Mouse (Mus musculus) heart, embryonic 15.5 days (tissue): ENCODE measurements around the gene Atp6v0d1. TPM values are rescaled to one million over a fixed set of nuclear protein-coding genes. Genes with fewer than 3 reads are reported as not detected.
A peak's percentile ranks its signal among the peaks of the same experiment; 100 is the strongest.

Experiments used
- ATAC-seq: fragments of 200-750 bp; cut with Nextera tagmentation; replicated peaks from 2 replicates; pipeline ENCODE4 v1.8.0; 2017; ENCODE audit warnings: low read depth, moderate TSS enrichment; ENCODE audit not compliant: insufficient number of reproducible peaks, insufficient read depth, low FRiP score
- H3K27ac ChIP-seq: fragments of 300-500 bp; sonication (generic); 2 replicates; pipeline ENCODE4 v1.5.1; 2015; ENCODE audit warnings: mild to moderate bottlenecking, inconsistent platforms
- H3K27me3 ChIP-seq: fragments of 300-500 bp; sonication (generic); 2 replicates; pipeline ENCODE4 v1.6.1; 2015; ENCODE audit warnings: inconsistent platforms
- H3K36me3 ChIP-seq: fragments of 300-500 bp; sonication (generic); 2 replicates; pipeline ENCODE4 v1.6.1; 2015; ENCODE audit warnings: mild to moderate bottlenecking, inconsistent platforms
- H3K4me1 ChIP-seq: fragments of 300-500 bp; sonication (generic); replicated peaks from 2 replicates; pipeline ENCODE4 v1.6.1; 2015; ENCODE audit warnings: inconsistent platforms
- H3K4me2 ChIP-seq: fragments of 300-500 bp; sonication (generic); 2 replicates; pipeline ENCODE4 v1.6.1; 2015; ENCODE audit warnings: inconsistent platforms, mild to moderate bottlenecking, moderate library complexity
- H3K4me3 ChIP-seq: fragments of 300-500 bp; sonication (generic); 2 replicates; pipeline ENCODE4 v1.5.1; 2015; ENCODE audit warnings: mild to moderate bottlenecking, inconsistent platforms
- H3K9ac ChIP-seq: fragments of 300-500 bp; sonication (generic); 2 replicates; pipeline ENCODE4 v1.6.1; 2015; ENCODE audit warnings: mild to moderate bottlenecking, inconsistent platforms
- H3K9me3 ChIP-seq: fragments of 300-500 bp; sonication (generic); replicated peaks from 2 replicates; pipeline ENCODE4 v1.6.1; 2016; ENCODE audit warnings: inconsistent platforms
- whole genome bisulfite sequencing: fragments of 180-500 bp; shearing (Covaris S2); methylation state at CpG from one replicate; pipeline ENCODE4 v1.1.7; 2015; ENCODE audit warnings: mixed read lengths; 5-methylcytosine and 5-hydroxymethylcytosine counted together
- polyA plus RNA-seq: library from polyadenylated mRNA; unstranded; fragments of >200 nt; fragmentation: Nextera tagmentation; extraction: Ambion mirVana; gene quantifications from 2 replicates; pipeline ENCODE4 v1.2.1, GENCODE M21; 2015

Gene Atp6v0d1
- polyA plus RNA-seq, 1 experiment from 2014 or later = 50.0 TPM

DNA sequence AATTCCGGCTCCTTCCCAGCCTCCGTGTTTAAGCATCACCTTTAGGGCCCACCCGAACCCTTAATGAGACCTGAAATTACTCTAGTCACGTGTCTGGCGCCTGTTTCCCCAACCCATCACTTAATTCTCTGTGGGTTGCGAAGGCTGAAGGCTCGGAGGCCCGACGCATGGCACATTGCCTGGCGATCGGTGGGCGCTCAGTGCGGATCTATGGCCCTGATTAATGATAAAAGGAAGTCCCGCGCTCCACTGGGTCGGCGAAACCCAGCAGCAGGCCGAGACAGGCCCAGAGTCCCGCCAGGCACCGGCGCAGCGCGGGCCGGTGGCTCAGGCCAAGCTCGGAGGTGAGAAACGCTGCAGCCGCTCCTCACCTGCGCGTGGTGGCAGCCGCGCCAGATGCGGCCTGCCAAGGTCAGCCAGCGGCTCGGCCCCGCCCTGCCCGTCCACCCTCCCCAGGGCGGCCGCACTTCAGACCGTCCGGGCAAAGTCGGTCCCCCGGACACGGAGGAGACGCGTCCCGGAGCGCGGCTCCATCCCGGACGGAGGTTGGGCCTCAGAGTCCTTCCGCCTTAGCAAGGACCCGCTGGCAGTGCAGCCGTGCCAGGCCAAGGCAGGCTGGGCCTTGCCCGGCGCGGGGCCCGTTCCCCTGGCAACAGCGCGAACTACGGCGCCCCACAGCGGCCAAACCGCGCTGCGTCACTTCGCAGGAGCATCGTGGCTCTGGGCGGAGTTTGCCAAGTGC is 69.2 kb downstream of the Atp6v0d1 start, which contains the start of gene Zdhhc1:
TSS of gene Zdhhc1 (minus strand) at position 464 of the 742 bp plus-strand sequence.
- H3K27ac ChIP-seq = peak within 1 kb of the TSS; percentile 63
- WGBS = under 1% methylated on average over 62 of the region's 68 CpGs
- H3K9me3 ChIP-seq = no peaks in the 10 kb centered on the region
- peak; percentile 85 for ATAC-seq
- no peaks in the 10 kb centered on the region for H3K36me3 ChIP-seq
- peak within 1 kb of the TSS; percentile 79 for H3K4me2 ChIP-seq
- H3K4me3 ChIP-seq = peak within 1 kb of the TSS; percentile 75
- H3K9ac ChIP-seq = peak within 1 kb of the TSS; percentile 73
- no peaks in the 10 kb centered on the region for H3K27me3 ChIP-seq
- peaks cover 15% of the 10 kb centered on the region for H3K4me1 ChIP-seq

GRCm38 (mm10) chr8:105495350-105496302 is 70.2 kb downstream of the Atp6v0d1 start:
- WGBS = 49% methylated on average over 17 of the region's 17 CpGs
- H3K4me2 ChIP-seq = peak overlapping the region; percentile 79
- no peaks in the 10 kb centered on the region for H3K27me3 ChIP-seq
- H3K4me1 ChIP-seq = peaks cover 18% of the 10 kb centered on the region
- H3K9ac ChIP-seq = peak overlapping the region; percentile 73; the same call in 1 of the 2 replicates
- H3K27ac ChIP-seq = peak overlapping the region; percentile 63
- no peaks in the 10 kb centered on the region for H3K36me3 ChIP-seq
- no peak for ATAC-seq
- no peaks in the 10 kb centered on the region for H3K9me3 ChIP-seq
- peak overlapping the region; percentile 75 for H3K4me3 ChIP-seq

- 78% methylated on average over 3 of the region's 3 CpGs for WGBS
- Histone ChIP-seq H3K4me3 (no peak overlapping the region), H3K36me3 (no peaks in the 10 kb centered on the region), H3K9me3 (no peaks in the 10 kb centered on the region), H3K27me3 (no peaks in the 10 kb centered on the region), H3K4me1 (peaks cover 22% of the 10 kb centered on the region), H3K27ac (peak overlapping the region; percentile 63; the same call in 1 of the 2 replicates), H3K4me2 (no peak overlapping the region), H3K9ac (no peak overlapping the region)
- no peak for ATAC-seq
Observed at GRCm38 (mm10) chr8:105494566-105494965, 71.3 kb downstream of the Atp6v0d1 start.

DNA sequence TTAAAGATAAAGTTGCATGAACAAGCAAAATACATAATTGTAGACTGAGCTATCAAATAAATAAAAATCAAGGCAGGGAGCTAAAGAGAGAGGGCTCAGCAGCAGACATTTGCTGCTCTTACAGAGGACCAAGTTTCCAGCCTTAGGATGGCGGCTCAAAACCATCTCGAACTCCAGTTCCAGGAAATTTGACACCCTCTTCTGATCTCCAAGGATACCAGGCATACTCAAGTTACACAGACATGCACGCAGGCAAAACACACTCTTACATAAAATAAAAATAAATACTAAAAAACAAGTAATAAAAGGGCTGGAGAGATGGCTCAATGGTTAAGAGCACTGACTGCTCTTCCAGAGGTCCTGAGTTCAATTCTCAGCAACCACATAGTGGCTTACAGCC is 72.4 kb downstream of the Atp6v0d1 start:
- H3K27ac ChIP-seq = no peak overlapping the region
- 38% methylated on average over 3 of the region's 3 CpGs for WGBS

DNA sequence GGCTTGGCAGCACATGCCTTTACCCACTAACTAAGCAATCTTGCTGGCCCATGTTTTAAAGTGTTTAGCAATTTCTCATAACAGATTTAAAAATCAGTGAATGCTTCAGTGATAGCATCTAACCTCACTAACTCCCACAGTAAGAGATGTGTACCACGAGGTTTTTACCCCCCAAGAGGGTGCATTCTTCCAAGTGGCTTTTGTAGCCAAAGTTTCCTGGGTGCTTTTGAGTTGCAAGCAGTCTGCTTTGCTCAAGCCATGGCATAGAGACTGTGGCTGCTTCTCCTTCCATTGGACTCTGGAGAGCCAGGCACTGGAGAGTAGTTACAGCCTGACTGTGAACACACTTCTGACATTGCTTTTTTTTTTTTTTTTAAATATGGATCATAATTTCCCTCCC is 76.6 kb downstream of the Atp6v0d1 start:
- Histone ChIP-seq H3K9me3 (no peaks in the 10 kb centered on the region), H3K36me3 (no peaks in the 10 kb centered on the region), H3K4me3 (no peak overlapping the region), H3K4me1 (peaks cover 7% of the 10 kb centered on the region), H3K27ac (no peak overlapping the region), H3K9ac (no peak overlapping the region), H3K27me3 (no peaks in the 10 kb centered on the region), H3K4me2 (no peak overlapping the region)
- ATAC-seq = no peak
- WGBS = 51% methylated on average over 1 of the region's 1 CpGs

More for the DNA sequence above, 72.4 kb downstream of the Atp6v0d1 start:
- no peaks in the 10 kb centered on the region for H3K9me3 ChIP-seq
- H3K27me3 ChIP-seq = no peaks in the 10 kb centered on the region
- H3K9ac ChIP-seq = no peak overlapping the region
- no peaks in the 10 kb centered on the region for H3K36me3 ChIP-seq
- no peak overlapping the region for H3K4me2 ChIP-seq
- no peak for ATAC-seq
- no peak overlapping the region for H3K4me3 ChIP-seq
- peaks cover 22% of the 10 kb centered on the region for H3K4me1 ChIP-seq

DNA sequence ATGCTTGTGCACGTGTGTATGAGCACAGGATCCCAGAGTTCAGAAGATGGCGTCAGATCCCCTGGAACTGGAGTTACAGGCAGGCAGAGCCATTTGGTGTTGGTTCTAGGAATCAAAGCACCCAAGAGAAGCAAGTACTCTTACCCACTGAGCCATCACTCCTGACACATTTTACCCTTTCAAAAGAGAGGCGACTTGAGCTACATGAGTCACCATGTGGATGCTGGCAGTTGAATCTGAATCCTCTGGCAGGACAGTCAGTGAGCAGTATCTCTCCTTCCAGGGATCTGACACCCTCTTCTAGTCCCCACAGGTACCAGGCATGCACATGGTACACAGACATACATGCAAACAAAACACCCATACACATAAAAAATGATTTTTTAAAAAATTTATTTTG is 77.8 kb downstream of the Atp6v0d1 start:
- Histone ChIP-seq H3K27me3 (no peaks in the 10 kb centered on the region), H3K9ac (no peak overlapping the region), H3K36me3 (0 out of 2 replicates have a peak, but pooled peaks cover 2% of the 10 kb centered on the region), H3K27ac (no peak overlapping the region), H3K9me3 (no peaks in the 10 kb centered on the region), H3K4me2 (no peak overlapping the region), H3K4me3 (no peak overlapping the region), H3K4me1 (peaks cover 7% of the 10 kb centered on the region)
- 64% methylated on average over 3 of the region's 3 CpGs for WGBS
- ATAC-seq = no peak

DNA sequence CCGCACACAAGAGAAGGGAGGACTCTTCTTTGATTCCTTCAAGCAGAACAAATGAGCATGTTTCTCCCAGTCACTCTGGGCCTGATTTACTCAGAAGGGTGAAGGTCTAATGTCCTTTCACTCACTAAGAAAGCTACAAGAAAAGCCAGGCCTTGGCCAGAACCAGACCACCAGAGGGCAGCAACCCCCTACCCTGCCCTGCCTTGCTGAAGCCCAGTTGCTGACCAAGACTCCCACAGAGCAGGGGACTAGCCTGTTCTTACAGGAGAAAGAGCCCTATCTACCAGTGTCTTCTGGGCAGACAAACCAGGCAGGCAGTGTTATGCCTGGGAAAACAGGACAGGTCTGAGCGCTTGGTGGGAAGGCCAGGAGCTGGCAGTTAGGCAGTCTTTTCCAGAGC is 81.5 kb downstream of the Atp6v0d1 start:
- ATAC-seq = no peak
- Histone ChIP-seq H3K36me3 (0 out of 2 replicates have a peak, but pooled peaks cover 3% of the 10 kb centered on the region), H3K27ac (no peak overlapping the region)

DNA sequence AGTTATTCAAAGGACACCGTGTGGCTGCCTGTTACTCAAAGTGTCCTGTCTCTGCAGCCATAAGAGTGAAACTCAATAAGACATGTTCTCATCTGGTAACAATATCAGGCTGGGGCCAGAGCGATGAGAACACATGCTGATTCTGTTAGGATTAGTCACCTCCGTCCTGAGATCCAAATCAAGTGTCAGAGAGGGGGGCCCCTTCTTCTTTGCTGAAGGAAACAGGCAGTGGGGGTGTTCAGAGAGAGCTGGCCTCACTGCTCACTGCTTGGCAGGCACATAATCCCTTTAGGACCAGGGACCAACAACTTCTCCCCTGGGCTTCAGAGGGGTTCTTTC is 81.8 kb downstream of the Atp6v0d1 start:
- Histone ChIP-seq H3K4me3 (no peak overlapping the region), H3K27me3 (no peaks in the 10 kb centered on the region), H3K36me3 (0 out of 2 replicates have a peak, but pooled peaks cover 3% of the 10 kb centered on the region), H3K9ac (no peak overlapping the region), H3K27ac (no peak overlapping the region), H3K4me1 (peaks cover 7% of the 10 kb centered on the region), H3K9me3 (no peaks in the 10 kb centered on the region), H3K4me2 (no peak overlapping the region)
- WGBS = 64% methylated on average over 3 of the region's 3 CpGs
- no peak for ATAC-seq

More for the DNA sequence above, 81.5 kb downstream of the Atp6v0d1 start:
- no peak overlapping the region for H3K9ac ChIP-seq
- no peaks in the 10 kb centered on the region for H3K27me3 ChIP-seq
- no peak overlapping the region for H3K4me3 ChIP-seq
- 42% methylated on average over 2 of the region's 2 CpGs for WGBS
- peaks cover 7% of the 10 kb centered on the region for H3K4me1 ChIP-seq
- no peaks in the 10 kb centered on the region for H3K9me3 ChIP-seq
- H3K4me2 ChIP-seq = no peak overlapping the region

DNA sequence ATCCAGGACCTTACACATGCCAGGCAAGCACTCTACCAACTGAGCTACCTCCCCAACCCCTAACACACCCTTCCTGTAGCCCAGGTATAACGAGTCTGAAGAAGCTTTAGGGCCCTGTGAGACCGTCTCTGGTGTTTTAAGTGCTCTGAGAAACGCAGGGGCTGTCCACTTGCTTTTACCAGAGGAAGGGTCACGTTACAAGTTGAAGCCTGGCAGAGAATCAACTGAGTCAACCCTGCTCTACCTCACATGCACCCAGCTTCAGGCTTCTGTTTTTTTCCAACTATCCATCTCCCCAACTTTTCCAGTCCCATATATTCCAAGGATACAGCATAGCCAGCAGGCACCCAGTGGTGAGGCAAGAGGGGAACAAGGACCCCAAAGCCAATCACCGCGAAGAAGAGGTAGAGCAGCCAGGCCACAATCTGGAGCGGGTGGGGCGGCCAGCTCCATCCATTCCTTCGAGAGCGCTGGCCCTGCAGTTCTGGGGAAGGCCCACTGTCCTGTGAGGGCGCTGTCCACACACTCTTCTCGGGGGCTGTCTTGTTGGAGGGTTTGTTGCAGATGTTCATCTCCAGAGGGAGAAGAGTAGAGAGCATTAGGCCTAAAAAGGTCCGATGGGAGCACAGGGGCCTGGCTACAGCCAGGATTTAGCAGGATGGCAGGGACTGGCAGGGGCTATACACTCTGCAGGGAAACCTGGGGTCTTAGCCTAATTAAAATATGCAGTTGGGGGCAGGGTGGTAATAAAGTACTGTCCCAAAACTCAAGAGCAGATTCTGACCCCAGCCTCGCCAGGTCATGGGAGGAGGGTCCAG is 82.4 kb downstream of the Atp6v0d1 start:
- Histone ChIP-seq H3K4me1 (peaks cover 9% of the 10 kb centered on the region), H3K4me2 (no peak overlapping the region), H3K4me3 (no peak overlapping the region), H3K9me3 (no peaks in the 10 kb centered on the region), H3K27me3 (no peaks in the 10 kb centered on the region), H3K36me3 (0 out of 2 replicates have a peak, but pooled peaks cover 3% of the 10 kb centered on the region), H3K9ac (no peak overlapping the region), H3K27ac (no peak overlapping the region)
- ATAC-seq = 0 out of 2 replicates have a peak, but pooled peaks have one; percentile 44
- WGBS = 46% methylated on average over 14 of the region's 14 CpGs

DNA sequence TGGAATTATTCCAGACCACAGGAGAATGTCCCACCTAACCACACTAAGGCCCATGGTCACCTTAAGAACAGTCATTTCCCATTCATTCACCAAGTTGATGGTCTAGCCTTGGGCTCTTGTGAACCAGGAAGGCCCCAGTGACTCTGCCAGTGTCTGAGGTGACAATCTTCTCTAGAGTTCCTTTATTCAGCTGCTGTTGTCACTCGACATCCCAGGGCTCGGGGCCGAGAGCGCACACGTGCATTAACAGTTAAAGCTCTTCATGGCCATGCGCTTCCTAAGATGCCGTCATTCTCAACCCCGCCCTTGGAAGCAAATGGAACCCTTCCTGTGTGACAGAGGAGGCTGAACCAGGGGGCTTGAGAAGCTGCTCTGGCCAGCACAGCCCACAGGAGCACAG is 83.7 kb downstream of the Atp6v0d1 start:
- Histone ChIP-seq H3K9me3 (no peaks in the 10 kb centered on the region), H3K4me2 (no peak overlapping the region), H3K36me3 (0 out of 2 replicates have a peak, but pooled peaks cover 3% of the 10 kb centered on the region), H3K27me3 (no peaks in the 10 kb centered on the region), H3K9ac (no peak overlapping the region), H3K27ac (no peak overlapping the region), H3K4me1 (peaks cover 22% of the 10 kb centered on the region), H3K4me3 (no peak overlapping the region)
- ATAC-seq = no peak
- 78% methylated on average over 8 of the region's 8 CpGs for WGBS
